Mouse (Mus musculus): ENCODE data around the gene Zfp870.

The Zfp870 gene

DNA sequence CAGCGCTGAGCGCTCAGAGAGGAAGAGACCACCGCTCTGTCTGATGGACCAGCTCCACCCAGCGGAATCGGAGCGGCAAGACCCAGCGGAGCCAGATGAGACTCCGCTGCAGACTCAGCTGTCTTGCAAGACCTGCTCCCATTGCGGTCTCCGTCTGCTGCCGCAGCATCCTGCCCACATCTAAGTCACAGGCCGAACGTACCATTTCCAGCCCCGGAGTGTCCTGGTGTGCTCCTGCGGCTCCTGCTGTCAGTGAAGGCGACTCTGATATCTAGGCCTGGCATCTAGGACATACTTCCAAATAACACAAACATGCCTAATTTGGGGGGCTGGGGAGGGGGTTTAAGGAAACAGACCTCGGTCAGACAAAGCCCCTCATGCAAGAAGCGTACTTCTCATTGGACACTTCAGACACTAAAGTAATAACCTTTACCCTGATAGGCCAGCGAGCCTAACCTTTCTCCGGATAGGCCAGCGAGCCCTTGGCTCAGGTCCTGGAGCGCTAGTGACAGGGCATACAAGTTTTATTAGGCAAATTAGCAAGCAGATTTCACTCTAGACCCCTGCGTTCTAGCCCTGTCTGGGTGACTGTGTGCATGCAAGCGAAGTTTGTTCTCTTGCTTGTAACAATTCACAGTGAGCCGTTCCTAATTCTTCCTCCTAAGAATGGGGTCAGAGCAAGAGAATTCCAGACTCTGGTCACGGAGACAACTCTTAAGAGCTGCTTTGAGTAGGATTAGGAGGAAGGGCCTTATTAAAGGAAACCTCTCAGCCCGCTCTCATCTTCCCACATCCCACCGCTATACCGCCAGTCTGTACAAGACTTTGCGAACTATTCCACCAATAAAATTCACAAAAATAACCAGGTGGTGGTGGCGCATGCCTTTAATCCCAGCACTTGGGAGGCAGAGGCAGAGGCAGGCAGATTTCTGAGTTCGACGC lies at the start of gene Zfp870:
Gene Zfp870, minus strand, starts transcription at position 404 of the 942 bp plus-strand sequence.
- peak; percentile 92 to 94 for DNase-seq

DNA sequence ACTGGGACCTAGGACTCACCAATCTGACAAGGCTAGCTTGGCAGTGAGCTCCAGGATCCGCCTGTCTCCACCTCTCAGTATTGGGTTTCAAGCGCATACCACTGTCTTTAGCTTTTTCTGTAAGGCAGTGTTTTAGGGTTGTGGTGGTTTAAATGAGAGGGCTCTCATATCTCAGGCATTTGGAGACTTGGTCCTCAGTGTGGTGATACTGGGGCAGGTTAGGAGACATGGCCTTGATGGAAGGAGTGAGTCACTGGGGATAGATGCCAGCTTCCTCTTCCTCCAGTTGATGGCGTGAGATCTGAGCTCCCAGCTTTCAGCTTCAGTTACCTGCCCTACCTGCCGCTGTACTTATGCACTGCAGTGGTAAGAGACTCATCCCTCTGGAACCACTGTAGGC lies 48.4 kb upstream of the Zfp870 start:
- DNase-seq = no peak

DNA sequence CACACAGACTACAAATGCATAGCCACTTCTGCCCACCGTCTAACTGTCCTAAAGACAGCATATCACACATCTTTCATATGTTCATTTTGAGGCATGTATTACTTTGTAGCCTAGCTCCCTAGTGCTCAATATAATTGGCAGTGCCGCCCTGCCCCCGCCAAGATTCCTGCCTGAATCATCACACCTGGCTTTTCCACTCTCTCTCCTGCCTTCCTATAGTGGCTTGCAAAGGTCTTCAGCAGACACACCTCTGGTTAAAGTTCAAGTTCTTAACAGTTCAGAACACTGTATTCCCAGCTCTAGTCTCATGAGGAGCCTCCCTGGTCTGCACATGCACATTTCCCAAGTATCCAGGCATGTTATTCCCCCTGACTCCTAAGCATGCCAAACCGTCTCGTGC lies 36.4 kb upstream of the Zfp870 start:
- no peak for DNase-seq

DNA sequence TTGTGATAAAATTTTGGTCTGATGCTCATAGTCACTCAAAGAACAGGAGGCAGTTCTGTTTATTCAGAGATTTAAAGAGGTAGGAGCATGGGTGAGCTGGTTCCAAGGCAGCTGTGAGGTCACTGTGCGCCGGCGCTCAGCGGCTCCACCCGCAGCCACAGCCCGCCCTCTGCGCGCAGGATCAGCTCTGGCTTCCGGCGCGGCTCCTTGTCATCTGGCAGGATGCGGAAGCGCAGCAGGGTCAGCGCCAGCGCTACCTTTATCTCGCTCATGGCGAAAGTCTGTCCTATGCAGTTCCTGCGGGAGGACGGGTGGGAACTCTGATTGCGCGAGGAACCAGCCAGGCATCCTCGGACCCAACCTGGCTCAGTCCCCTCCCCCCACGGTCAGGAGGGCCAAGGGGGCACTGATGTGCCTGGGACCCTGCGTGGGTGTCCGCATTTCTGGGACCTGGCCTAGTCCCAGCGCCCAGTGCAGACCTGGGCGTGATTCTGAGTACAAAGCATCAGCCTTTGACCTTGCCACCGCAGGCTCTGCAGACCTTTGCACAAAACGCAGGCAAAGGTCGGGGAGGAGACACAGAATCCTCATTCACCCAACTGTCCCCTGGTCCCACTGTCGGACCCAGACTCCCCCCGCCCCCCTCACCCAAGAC lies 33.3 kb upstream of the Zfp870 start:
- peak; percentile 81 to 82 for DNase-seq

DNA sequence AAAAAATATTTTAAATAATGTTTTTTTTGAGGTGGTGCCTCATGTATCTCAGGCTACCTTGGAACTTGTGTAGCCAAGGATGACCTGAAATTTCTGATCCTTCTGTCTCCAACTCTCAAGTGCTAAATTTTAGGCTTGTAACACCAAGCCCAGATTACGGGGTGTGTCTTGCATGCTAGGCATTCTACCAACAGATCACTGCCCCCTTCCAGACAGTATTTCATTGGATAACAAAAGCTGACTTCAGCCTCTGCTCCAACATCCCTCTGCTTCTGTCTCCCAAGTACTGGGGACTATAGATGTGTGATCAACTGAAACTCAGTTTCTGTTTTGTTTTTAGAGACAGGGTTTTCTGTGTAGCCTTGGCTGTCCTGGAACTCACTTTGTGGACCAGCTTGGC lies 32.2 kb upstream of the Zfp870 start:
- DNase-seq = no peak

DNA sequence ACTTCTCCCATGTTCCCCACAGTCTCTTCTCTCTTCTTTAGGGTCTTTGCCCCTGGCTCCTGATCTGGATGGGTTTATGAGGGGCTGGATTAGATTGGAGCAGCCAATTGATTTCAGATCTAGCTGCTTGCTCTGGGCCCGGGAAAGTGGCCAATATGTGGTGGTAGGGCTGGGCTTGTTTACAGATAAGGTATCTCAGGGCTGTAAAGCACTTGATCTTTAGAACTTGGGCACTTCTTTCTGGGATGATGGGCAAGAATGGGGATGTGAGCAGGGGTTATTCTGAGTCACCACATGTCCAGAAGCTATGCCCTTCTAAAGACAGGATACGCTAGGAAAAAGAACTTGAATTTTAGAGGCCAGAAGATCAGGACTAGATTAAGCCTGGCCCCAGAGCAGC lies 27.7 kb upstream of the Zfp870 start:
- DNase-seq = no peak

DNA sequence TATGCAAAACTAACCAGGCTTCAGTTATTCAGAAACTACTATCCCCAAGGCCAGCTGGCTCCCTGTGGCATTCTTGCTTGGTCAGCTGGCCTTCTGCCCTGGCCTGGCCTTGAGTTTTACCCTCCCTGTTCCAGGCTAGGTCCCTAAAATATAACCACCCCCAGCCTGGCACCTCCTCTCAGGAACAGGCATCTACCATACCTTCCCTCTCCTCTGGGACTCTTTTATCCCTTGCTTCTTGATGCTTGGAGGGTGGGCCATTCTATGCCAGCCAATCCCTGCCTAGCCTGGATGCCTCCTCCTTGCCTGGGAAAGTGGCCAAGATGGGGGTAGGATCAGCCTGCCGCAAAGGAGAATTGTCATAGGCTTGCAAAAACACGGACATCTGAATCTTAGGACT lies 25.7 kb upstream of the Zfp870 start, which contains the start of gene Cyp4f14:
Gene Cyp4f14, minus strand, starts transcription at position 212 of the 400 bp plus-strand sequence.
- DNase-seq = peak; percentile 79 to 84

DNA sequence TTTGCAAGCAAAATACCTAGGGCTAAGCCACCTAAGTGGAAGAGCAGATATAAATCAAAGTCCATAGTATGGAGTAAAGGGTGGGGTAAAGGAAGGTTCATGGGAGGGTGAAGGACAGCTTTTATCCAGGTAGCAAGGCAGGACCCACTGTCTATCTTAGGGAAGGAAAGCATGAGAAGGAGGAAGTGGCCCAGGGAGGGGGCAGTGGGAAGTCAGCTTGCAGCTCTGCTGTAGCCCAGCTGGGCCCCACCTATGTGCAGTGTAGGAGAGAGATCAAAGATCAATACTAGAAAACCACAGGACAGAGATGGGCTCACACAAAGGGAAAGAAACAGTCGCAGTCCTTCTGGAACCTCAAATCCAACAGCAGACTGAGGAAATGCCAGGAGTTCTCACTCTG lies 24.6 kb upstream of the Zfp870 start:
- no peak for DNase-seq

DNA sequence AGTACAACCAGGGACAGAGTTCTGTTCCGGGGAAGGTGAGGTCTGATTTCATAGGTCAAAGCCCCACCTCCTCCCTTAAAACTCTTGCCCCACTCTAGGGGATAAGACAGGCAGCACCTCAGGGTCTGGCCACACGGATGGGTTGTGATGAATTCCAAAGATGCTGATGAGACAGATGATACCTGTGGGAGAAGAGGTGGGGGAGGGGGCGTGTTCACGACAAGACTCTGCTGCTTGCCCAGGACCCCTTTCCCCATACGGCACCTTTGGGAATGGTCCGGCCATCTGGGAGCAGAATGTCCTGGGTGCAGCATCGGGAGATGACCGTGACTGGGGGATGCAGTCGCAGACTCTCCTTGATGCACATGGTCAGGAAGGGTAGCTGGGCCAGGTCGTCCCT lies 14.7 kb upstream of the Zfp870 start:
- DNase-seq = no peak

DNA sequence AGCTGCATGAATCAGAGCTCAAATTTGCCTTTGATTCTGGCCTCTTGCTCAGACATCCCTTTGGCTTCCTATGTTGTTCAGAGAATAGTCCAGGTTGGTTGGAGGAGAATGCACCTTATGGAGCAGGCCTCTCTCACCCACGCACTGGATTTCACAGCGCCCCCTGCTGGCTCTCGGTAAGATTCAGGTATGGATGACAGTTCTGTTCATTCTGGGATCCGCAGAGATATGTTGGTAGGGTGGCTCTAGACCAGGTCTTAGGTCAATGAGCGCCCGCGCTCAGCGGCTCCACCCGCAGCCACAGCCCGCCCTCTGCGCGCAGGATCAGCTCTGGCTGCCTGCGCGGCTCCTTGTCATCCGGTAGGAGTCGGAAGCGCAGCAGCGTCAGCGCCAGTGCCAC lies 13.8 kb upstream of the Zfp870 start:
- DNase-seq = peak; percentile 77 to 82

DNA sequence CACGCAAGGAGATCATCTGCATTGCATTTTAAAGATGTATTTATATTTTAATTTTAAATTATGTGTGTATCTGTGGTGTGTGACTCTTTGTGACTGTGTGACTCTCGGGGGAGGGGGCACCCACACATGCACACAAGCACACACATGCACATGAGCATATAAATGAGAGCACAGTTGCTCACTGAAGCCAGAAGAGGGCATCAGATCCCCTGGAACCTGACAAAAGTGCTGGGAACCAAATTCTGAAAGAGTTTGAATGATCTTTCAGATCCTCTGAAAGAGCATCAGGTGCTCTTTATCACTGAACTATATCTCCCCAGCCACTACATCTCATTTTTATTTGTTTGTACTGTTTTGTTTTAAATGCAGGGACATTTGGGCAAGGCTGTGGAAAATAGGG lies 13.0 kb upstream of the Zfp870 start:
- peak; percentile 15 to 24 for DNase-seq

DNA sequence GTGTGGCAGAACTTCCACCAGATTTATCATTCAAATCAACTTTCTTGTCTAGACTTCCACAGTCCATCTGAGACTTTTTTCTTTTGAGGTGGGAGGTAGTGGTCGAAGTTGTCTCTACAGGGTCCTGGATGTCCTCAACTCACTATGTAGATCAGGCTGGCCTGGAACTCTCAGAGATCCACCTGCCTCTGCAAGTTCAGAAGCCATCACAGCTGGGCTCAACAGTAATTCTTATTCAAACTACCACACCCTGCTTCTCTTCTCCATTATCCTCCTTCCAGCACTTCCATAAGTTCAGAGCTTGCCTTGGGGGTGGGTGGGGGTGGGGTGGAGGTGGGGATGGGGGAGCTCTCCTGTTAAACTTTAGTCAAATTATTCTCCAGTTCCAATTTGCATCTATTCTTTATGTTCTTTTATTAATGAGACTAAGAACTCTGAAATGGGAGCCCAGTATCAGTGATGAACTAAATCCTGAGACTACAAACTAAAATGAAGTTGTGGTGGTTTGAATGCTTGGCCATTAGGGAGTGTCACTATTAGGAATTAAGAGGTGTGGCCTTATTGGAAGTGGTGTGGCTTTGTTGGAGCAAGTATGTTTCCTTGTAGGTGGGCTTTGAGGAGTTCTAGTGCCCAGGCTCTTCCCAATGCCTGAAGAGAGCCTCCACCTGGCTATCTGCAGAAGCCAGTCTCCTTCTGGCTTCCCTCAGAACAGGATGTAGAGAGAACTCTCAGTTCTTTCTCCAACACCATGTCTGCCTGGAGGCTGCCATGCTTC lies 10.5 kb upstream of the Zfp870 start:
- DNase-seq = no peak

DNA sequence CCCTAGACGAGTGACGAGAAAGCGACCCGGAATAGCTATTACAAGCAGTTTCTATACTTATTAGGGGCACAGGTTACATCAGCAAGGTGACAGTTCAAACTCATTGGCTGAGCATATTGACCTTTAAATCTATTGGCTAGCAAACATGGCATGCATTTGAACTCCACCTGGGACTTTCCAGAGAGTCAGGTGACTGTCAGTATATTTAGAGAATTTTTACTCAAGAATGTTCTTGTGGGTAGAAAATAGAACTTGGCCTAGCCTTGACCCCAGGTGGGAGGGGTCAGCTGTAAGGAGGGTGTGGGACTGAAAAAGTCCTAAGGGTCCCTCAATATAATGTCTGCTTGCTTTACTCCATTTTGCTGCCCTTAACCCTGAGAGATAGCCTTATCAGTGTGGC lies 4.0 kb upstream of the Zfp870 start:
- no peak for DNase-seq

DNA sequence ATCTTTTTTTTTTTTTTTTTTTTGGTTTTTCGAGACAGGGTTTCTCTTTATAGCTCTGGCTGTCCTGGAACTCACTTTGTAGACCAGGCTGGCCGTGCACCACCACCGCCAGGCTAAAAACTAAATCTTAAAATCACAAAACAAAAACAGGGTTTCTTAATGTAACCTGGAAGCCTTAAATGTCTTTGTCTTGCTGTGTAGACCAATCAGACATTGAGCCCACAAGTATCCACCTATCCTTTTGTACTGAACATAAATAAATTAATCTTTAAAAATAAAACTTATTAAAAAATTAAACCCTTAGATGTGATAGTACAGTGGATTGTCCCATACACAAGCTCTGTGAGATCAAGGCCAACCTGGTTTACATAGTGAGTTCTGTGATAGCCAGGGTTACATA lies 2.5 kb upstream of the Zfp870 start:
- DNase-seq = no peak

DNA sequence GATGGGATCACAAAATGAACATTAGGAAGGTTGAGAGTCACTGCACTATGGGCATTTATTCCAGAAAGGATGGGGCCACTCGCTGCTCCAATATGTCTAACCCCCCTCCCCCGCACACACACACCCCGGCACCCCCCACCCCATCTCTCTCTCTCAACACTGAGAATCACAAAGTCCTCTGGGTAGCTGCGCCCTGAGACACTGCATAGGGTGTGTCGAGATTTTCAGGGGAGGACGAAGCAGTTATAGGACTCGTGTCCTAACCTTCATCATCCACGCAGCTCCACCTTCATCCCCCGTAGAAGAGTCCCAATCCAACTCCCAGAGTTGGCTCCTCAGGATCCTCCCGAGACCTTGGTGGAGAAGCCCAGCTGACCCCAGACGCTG lies 597 bp downstream of the Zfp870 start:
- DNase-seq = no peak

DNA sequence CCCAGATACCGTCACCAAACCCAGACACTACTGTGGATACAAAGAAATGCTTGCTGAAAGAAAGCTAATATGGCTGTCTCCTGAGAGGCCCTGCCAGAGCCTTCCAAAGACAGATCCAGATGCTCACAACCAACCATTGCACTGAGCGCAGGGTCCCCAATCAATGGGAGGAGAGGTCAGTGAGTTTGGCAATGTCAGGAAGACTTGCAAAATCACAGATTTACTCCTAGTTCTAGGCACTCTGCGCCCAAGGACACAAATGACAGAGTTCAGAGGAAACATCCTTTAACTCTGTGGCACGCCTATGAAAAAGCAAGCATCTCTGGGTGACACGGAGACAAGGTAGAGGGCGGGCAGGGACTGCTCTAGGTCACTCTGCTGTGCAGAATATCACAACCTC lies 1.8 kb downstream of the Zfp870 start:
- no peak for DNase-seq

DNA sequence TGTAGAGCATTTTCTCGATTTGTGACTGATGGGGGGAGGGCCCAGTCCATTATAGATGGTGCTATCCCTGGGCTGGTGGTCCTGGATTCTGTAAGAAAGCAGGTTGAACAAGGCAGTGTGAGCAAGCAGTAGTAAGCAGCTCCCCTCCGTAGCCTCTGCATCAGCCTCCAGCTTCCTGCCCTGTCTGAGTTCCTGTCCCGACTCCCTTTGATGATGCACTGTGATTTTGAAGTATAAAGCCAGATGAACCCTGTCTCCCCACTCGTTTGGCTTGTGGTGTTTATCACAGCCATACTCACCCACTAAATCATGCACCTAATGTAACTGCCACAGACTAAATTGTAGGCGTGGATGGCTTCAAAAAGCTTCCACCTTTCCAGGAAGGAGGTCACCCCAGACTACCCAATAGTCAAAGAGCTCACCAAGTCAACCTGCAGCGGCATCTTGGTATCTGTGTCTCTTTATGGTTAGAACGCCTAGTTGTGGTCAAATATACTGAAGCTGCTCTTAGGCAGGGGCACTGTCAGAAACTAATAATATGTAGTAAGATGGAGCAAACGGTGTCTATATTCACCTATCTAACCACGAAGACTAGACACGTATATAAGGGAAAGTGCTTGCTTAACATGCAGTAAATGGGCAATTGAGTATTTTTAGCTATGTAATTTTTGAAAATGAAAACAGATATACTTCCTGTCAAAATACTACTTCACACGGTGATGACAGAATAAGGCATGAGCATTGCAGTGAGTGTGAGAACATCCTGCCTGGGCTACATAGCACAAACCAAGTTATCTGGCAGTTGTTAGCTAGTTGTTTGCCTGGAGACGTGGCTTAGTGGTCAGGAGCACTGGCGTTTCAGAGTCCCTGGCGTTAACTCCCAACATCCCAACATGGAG lies 10.9 kb downstream of the Zfp870 start:
- no peak for DNase-seq

DNA sequence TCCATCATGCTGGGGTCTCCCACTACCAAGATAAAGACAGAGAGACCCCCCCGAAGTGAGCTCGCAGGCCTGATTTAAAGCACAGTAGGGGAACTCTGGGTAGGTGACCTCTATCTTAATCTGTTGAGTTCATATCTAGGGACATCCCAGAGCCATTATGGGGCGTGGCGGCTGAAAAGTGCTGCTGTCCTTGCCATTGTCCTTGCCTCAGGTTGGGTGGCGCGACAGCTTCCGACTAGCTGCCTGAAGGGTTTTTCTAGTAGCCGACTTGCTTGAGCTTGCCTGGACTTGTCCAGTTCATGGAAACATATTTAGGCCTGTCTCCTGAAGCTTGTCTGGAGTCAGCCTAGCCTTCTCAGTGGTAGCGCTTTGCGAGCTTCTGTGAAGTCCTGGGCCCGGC lies 12.7 kb downstream of the Zfp870 start:
- no peak for DNase-seq

DNA sequence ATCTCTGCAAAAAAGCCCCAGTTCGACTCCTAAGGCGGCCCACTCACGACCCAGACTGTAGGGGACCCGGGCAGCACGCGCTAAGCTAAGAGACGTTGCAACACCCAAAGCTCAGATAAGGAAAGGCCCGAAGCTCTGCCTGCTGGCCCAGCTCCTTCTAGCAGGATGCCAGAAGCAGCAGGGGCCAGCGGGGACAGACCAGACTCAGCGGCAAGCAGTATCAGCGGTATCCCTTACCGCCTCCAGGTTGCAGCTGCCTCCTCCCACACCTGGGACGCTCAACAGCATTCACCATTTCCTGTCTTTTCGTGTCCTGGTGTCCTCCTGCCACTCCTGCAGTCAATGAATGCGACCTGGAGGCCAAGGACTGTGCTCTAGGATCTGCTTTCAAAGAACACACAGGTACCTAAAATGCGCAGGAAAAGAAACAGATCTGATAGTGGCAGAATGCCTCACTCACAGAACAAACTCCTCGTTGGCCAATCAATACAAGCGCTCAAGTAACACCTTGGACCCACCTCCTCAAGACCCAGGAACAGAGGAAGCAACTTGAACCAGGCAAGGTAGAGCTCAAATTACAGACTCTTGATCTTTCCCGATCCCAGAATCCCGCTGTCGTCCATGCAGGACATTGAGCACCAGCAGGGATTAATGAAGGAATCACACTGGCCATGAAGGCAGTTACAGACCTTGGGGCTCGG lies 13.8 kb downstream of the Zfp870 start:
- peak; percentile 9 to 10 for DNase-seq

DNA sequence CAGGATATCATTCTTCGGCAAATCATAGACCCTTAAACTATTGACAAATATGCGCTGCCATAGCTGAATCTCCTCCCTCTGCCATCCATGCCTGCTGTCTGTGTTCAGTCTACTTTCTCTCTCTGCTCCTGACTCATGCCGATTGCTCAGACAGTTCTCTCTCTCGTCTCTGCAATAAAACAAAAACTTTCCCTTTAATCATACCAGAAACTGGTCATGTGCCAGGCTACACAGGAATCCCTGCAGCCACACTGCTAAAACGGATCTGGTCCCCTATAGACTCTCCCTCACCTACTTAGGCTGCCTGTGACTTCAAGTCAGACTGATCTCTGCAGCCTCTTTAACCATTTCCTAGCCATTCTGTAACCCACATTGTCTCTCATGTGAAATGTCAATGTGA lies 18.7 kb downstream of the Zfp870 start:
- DNase-seq = no peak

DNA sequence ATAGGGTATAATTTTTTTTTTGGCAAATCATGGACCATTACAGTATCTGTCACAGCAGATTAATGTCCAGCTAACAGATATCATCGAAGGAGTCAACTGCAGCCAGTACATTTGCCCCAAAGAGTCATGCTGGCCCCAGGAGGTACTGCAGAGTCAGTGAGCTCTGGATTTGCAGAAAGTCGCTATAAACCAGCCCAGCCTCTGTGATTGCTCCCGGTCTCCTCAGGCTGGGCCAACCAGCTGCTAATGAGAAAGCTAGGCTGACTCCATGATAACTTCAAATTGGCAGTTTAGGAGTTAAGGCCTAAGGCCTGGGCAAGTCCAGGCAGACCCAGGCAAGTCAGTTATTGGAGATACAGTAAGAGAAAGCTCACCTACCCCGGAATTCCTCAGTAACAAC lies 19.4 kb downstream of the Zfp870 start:
- no peak for DNase-seq

DNA sequence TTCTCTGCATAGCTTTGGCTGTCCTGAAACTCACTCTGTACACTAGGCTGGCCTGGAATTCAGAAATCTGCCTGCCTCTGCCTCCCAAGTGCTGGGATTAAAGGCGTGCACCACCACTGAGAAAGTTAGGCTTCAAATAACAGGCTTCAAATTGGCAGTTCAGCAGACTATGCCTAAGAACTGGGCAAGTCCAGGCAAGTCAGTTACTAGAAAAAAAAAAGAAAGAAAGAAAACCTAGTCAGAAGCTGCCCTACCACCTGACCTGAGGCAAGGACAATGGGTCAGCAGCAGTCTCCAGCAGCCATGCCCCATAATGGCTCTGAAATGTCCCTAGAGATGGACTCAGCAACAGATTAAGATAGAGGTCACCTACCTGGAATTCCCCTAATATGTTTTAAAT lies 20.0 kb downstream of the Zfp870 start:
- no peak for DNase-seq

Data from cerebellum, postnatal 10 days (tissue).